Mouse (Mus musculus) cerebellum, adult 9-11 months (tissue): Measurements from ENCODE around the gene Gmeb2.
A peak's percentile ranks its signal among the peaks of the same experiment; 100 is the strongest.

ENCODE experiments used
- DNase-seq: peaks from one replicate; pipeline ENCODE4 v3.0.0; 2022

Gmeb2 gene

DNA sequence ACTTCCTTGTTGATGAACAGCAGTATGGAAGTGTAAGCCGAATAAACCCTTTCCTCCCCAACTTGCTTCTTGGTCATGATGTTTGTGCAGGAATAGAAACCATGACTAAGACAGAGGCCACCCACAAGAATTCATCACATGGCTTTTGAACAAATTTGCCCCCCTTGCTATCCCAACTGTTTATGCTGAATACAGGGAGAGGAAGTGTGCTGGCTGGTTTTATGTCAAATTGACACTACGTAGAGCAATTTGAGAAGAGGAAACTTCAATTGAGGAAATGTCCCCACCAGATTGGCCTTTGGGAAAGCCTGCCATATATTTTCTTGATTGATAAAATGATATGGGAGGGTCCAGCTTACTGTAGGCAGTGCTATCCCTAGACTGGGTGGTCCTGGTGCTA, 14.0 kb downstream of the Gmeb2 start:
- no peak for DNase-seq

DNA sequence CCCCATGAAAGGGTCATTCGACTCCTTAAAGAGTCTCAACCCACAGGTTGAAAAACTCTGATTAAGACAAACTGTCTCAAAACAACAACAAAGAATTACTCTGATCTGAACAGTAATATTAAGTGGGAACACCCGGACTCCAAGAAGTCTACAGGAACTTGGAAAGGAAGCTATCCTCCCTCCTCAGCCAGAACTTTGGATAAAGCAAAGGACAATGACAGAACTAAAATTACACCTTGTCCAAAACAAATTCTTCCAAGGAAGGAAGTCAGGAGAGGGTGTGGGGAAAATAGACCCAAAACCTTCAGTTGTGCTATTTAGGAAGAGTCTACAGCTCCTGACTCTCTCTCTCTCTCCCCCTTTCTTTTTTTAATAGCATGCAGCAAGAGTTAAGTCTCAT, 15.7 kb downstream of the Gmeb2 start:
- DNase-seq: no peak

DNA sequence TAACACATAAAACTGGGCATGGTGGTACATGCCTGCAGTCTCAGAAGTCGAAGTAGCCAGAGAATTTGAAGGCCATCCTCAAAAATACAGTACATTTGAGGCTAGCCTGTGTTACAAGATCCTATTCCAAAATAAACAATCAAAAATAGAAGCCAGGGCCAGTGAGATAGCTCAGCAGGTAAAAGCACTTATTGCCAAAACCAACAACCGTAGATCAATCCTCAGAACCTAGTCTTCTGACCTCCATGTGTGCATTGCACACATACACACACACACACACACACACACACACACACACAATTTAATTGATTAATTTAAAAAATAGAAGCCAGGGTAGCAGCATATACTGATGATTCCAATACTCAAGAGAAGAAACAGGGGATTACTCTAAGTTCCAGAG, 21.0 kb downstream of the Gmeb2 start:
- no peak for DNase-seq

DNA sequence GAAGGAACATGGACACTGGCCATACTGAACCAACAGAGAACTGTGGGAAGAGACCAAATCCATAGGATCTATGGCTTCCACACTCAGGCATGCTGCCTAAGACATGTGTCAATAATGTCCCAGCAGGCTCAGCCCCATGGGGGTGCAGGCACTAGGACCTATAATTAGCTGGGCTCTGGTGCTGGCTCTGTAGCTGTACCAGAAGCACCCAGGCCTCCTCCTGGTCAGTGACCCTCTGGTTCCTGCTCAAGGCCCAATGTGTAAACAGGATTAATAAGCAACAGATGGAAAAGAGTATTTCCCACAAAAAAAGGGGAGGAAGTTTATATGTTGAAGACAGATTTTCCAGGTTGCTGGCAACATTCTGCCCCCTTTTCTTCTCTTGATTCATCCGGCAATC, 34.6 kb downstream of the Gmeb2 start:
- DNase-seq: no peak

DNA sequence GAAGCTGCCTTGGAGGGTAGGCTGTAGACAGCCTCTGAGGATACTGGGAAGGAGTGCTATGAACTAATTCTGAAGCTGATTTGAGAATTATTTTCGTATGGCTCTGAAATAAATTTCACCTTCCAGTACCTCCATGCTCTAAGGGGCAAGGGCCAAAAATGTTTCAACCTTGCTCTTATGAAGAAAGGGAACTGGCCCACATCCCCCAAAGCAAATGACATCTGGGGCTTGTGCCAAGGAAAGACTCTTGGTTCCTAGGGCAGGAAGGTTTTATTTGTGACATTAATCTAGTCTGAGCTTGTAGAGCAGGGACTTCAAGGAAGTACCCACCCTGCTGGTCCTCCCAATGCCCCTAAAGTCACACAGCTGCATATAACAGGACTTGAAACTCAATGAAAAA, 36.0 kb downstream of the Gmeb2 start:
- DNase-seq: no peak

DNA sequence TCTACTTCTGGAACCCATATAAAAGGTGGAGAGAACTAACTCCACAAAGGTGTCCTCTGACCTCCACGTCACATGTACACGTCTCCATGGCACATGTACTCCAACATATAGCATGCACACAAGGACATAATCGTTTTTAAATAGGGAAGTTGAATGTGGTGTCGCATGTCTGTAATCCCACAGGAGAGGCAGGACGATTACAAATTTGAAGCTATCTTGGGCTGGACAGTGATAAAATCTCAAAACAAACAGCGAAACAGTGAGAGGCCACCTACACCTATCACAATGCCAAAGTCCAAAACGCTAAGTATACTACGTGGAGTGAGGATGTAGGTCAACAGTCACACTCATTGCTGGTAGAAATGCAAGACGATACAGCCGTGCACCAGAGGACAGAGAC, 38.6 kb downstream of the Gmeb2 start:
- DNase-seq: no peak

DNA sequence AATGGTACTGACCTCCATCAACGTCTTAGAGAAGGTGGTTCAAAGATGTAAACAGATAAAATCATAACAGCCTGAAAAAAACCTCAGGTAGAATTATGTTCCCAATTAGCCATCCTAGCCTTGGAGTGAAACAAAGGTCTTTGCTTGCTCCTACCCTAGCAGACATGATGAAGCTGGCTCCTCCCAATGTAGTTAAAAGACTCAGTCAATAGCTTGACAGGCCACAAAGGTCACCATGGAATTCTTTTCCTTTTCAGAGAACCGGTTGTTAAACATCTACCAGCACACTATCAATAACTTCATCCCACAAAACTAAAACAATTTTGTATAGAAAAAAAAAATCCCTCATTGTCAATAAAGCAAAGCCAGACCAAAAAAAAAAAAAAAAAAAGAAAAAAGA, 42.8 kb downstream of the Gmeb2 start:
- no peak for DNase-seq

DNA sequence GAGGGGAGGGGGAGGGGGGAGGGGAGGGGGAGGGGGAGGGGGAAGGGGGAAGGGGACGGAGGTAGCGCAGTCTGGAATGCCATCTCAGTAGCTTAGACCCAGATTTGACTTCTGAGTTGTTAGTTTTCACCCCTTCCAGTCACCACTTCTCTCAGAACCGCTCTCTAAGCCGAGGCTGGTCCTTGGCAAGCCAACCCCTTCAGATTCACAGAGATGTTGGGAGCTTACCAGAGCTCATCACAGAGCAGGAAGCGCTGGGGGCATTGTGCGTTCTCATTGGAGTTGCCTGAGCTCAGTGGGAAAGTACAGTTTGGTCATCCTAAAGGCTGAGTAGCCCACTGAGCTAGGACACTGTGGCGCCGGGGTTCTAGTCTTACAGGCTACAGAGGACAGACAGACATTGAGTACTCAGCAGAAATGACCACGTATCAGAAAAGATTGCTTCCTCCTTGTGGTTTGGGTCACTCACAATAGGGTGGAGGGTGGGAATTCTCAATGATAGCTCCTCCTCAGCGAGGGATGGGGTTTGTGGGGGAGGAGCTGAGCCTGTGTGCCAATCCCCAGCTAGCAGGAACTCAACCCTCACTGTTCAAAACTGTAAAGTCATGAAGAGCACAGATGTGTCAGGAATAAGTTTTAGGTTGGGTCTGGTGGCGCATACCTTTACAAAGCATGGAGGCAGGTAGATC, 44.0 kb downstream of the Gmeb2 start:
- DNase-seq: no peak

DNA sequence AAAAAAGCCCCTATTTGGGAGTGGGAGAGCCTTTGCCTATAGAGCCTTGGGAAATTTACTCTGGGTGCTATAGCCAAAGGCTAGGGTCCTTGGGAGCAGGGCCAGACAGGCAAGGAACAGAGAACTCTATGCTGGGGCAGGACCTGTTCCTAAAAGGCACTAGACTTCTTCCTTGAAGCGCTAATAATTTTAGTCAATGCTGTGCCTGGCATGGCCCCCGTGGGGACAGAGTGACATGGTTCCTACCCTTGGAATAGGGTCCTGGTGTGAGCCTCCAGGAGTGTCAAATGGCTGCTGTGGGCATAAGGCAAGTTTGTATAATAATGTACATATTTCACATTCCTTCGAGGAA, 45.5 kb downstream of the Gmeb2 start:
- no peak for DNase-seq

DNA sequence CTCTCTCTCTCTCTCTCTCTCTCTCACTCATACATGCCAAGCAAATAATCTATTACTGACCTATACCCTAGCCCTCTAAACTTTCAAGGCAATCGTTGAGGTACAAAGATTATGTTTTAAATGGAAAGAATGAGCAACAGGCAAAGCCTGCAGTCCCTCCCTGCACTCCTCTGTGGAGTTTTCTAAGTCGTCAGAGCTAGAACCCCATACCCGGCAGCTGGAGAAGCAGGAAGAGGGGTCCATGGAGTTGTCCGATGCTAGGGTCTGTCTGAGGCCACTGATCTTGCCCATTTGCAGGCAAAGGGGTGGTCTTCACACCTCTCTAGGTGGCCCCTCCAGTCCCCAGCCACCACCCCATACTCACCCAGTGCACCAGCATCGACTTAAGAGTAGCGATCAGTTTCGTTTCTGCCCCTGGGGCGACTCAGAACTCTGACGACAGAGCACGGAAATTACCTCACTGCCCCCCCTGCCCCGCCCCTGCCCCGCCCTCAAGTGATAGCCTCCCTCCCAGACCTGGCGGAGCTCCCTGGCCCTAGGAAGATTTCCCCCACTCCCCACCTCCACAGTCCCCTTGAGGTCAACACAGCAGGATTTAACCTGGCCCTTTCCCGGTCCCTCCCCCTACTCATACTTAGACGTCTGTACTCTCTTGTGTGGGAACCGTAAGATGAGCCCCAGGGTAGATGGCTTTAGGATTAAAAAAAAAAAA, 46.1 kb downstream of the Gmeb2 start, which contains the start of gene Helz2:
TSS of gene Helz2 (minus strand) at position 426 of the 712 bp plus-strand sequence.
- no peak for DNase-seq

DNA sequence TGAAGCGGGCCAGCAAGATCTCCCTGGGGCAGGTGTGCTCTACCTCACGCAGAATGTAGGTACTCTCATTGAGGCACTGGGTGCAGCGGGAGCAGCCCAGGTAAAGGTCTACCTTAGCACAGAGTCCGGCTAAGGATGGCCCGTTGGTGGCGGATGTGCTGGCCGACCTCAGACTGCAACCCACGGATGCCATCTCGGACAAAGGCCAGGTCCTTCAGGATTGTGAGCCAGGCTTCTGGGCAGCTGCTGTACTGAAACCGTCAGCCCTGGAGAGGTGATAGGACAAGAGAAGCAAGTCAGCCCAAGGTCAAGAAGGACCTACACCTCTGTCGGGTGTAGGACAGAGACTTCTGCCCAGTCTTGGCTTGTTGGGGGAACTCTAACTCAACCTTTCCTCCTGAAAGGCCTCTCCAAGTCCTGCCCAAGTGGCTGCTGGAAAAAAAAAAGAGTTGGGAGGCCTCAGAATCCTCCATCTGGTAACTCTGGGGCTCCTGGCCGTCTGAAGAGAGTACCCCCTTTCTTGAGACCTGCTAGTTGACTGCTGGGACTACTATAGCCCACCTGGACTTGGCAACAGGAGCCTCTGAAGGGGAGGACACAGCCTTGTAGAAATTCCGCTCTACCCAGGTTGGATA, 46.9 kb downstream of the Gmeb2 start:
- DNase-seq: no peak

DNA sequence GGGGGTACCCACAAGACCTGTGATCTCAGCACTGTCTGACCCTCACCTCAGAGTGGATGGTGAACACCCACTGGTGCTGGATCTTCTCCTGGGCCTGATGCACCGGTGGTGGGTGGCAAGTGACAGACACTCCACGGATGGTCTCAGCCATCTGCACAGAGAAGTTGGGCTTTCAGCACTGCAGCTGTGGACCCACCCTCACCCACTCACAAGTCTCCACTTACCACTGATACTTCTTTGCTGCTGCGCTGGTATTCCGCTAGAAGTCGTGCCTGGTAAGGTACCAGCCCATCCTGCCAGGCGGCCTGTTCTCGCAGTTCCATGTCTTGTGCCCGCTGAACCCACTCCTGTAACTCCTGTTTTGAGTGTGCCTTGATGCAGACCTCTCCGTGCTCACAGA, 48.6 kb downstream of the Gmeb2 start:
- no peak for DNase-seq

DNA sequence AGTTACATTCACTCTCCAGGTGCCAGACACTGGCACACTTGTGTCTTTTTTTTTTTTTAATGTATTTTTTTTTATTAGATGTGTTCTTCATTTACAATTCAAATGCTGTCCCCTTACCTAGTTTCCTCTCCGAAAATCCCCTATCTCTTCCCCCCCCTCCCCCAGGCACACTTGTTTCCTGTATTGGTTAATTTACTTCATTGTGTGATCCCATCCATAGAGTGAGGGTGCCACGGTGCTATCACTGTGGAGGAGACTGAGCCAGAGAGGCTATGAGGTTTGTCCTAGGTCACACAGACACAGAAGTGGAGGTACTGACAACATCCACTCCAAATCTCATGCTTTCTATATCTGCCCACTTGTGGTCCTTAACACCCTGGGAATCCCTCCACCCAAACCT, 49.0 kb downstream of the Gmeb2 start:
- no peak for DNase-seq

DNA sequence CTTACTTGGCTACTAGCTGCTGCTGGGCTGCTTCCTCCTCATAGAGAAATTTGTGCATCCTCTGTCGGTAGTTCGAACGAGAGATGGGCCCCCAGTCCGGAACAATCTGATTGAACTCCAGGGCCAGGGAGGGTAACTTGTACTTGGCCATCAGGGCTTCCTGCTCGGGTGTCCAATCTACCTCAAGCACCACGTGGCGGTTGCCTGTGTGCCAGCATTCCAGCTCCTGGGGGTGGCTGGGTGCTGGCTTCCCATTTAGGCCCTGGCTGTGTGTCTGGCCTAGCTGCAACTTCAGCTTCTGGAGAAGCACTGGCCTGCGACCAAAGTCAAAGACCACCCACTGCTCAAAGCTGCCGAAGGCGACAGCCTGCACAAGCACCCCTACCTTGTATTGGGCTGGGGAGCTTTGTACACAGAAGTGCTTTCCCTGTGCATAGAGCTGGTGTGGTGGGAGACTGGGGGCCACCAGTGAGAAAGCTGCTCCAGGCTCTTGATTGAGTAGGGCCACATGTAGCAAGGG, 49.7 kb downstream of the Gmeb2 start:
- DNase-seq: no peak

DNA sequence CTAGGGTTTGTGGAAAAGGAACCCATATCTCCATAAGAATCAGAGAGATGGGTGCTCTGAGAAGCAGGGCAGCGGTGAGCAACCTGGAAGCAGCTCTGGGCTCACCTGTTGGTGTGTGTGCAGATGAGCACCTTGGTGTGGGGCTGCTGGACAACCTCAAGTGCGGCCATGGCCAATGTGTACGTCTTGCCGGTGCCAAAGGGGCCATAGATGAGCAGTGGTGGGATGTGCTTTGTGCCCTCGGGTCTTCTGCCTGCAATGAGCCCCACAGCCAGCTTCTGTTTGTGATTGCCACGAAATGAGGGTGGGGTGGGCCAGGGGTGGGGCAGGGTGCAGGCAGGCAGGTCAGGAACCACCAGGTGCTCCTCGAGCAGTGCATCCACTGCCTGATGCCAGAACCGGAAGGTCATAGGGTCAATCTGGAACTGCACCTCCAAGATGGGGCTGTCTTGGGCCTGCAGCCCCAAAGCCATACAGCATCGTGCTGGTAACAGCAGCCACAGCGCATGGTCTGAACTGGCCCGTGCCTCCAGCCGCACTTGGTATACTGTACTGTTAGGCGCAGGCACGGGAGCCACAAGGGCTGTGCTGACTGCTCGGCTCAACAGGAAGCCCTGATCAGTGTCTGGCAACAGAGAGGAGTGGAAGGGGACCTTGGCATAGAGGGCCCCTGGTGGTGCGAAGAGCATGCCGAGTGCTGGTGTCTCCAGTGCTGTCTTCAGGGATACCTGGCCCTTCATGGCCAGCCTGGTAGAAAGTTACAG, 50.4 kb downstream of the Gmeb2 start:
- DNase-seq: no peak

DNA sequence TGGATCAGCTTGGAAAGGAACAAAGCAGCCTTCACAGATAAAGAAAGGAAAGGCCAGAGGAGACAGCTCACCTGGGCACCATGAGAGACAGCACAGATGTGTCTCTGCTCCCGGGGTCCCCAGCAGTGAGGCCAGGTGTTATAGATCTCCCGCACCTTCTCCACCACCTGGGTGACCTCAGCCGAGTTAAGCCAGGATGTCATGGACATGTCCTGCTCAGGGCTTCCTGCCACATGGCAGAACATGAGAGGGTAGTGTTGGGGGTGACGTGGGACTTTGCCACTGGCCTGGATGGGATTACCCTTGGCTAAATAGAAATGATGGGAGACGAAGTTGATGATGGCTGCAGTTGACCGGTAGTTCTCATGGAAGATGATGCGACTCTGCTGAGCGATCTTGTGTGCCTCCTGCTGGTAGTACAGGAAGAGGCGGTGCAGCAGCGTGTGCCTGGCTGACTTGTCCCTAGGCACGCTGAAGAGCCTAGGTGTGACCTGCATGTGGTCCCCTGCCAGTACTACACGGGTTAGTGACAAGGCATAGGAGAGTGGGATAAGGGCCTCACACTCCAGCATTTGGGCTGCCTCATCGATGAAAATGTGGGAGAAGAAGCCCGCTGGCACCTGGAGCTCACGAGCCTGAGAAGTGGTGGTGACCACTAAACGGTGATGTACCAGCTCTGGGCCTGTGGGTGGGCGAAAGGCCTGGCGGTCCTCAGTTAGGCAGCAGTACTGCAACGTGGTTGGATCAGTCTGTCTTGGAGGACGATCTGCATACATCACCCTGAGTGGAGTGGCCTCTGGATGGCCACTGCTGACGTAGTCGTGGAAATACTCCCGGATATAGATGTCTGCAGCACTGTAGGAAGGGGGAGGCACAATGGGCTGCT, 51.9 kb downstream of the Gmeb2 start:
- DNase-seq: no peak

DNA sequence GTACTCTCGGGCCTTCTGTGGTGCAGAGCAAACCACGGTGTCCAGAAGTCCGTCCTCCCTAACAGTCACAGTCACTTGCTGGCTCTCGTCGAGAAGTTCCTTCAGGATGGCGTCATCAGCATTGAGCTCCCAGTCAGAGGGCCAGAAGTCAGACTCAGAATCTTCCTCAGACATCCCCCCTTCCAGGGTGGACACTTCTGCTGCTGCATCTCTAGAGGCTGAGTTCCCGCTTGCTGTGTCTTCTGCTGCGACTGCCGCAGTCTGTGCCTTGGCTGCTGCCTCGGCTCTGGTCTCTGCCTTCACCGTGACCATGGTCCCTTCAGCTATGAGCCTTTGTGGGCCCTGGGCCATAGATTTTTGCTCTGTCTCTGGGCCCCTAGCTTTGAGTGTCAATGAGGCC, 53.2 kb downstream of the Gmeb2 start:
- DNase-seq: no peak

DNA sequence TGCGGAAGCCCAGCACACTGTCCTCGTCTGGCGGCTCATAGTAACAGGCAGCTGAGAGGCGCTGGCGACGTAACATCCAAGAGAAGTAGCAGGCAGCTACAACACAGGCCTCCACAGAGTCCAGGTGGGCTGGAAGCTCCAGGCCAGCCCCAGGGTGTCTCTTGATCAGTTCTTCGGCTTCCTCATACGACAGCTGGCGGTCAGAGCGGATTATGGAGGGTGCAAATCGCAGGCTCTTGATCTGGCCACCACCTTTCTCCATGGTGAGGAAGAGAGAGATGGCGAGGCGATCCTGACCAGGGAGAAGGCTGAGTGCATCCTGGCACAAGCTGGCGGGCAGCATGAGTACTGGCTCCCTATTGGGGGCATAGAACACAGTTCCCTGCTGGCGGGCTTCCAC, 54.4 kb downstream of the Gmeb2 start:
- DNase-seq: no peak

DNA sequence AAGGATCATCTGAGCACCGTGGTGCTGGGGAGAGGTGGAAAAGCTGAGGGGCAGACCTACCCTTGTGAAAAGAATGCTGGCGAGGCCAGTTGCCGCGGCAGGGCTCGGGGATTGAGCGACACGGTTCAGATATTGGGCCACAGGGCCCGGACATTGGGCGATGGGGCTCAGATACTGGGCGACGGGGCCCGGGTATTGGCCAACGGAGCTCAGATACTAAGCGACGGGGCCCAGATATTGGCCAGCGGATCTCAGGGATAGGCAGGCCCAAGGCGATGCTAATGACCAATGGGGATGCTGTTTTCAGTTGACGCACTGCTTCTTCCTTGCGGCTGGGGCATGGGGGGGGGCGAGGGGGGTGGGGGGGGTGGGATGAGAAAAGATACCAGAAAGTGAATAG, 56.7 kb downstream of the Gmeb2 start:
- peak; percentile 77 for DNase-seq

DNA sequence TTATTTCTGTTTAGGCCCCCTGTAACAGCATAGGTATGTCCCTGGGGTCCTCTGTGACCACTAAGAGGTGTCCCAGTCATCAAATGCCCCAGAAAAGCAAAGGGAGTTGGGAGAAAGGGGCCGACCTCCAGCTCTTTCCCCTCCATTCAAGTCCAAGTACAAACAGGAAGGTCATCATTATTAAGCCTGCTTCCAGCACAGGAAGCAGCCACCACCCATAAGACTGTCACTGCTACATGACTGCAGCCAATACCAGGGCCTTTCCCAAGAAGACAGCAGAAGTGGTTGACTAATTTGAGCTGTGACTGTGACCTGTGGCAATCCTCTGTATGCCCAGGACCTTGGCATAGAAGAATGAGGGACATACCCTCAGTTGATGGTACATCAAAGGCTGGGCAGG, 59.5 kb downstream of the Gmeb2 start:
- DNase-seq: no peak

DNA sequence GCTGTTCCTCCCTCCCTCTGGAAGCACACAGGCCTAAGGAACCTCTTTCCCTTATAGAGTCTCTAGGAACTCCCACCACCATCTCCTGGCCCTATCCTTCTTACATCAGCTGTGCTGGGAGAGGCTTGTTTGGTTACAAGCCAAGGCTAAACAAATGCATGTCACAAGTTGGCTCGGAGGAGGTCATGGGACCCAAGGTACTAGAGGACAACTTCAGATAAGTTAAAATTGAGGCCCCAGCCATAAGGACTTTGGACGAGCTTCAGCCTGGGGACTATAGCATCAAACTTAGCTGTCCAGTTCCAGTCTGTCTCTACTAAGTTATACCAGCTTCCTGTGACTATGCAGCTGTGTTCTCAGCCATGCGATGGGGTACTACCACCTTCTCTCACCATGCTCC, 60.7 kb downstream of the Gmeb2 start:
- no peak for DNase-seq

DNA sequence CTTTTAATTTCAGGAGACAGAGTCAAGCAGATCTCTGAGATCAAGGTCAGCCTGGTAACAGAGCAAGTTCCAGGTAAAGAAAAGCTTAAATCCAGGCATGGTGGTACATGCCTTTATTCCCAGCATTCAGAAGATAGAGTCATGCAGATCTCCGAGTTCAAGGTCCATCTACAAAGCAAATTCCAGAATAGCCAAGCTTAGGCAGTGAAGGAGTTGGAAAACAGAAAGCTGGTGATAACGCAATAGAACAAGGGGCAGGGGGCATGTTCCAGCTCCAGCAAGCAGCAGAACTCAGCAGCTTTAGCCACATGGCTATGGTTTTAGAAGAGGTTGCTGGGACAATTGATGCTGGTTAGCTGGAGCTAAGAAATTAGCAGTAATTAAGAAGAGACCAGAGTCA, 62.8 kb downstream of the Gmeb2 start:
- DNase-seq: no peak
